Comparison of ENCODE assay signal across 11 mouse cellular contexts in the genomic region with DNA sequence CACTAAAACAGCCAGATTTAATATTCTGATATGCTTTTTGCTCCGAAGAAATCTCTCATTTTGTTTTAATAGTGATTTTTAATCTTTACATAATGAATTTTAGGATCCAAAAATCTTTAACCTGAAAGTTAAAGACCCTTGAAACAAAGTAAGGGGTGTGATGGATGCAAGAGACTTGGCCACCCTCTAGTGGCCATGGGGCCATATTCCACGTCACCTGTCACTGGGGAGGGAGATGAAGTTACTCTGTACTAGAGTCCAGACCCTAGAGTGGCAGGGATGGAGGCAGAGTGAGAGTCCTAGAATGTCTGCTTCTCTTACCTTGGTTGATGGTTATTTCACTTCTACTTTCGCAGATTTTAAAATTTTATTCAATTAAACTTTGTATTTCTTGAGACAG.
DNase-seq lines count a peak whose midpoint lies in the region; ATAC-seq and TF ChIP-seq lines count a peak whose summit lies in the region.
"Had no signal": no experiment of that assay in that cellular context is flagged by ENCODE, and none has a peak within 500 bp of the region (broad histone marks: within the 10 kb centered on the region; RNA-seq: fewer than 3 reads in every experiment).

No protein-coding gene starts in this region.

- 76% methylated on average over 3 of the region's 3 CpGs for WGBS in liver, postnatal 0 days (ENCODE audit: insufficient replicate concordance)
- WGBS in liver, embryonic 11.5 days = 88% methylated on average over 3 of the region's 3 CpGs
- WGBS in hindbrain, embryonic 10.5 days = 87% methylated on average over 3 of the region's 3 CpGs

- peak; percentile 31 for DNase-seq in gastrocnemius, adult 2 months
- DNase-seq in gastrocnemius, adult 8-10 months (ENCODE audit: low spot score in 2 of 2) = no peak
- DNase-seq in liver, postnatal 0 days = no peak
- DNase-seq in liver, embryonic 11.5 days (ENCODE audit: low spot score) = no peak
- peak; percentile 18 for DNase-seq in T-cell, adult 2 months (ENCODE audit: low spot score)
- DNase-seq in thymus, postnatal 0 days (ENCODE audit: low spot score) = peak; percentile 32
- DNase-seq in spleen, postnatal 4 days (ENCODE audit: low spot score in 2 of 2) = no peak
- DNase-seq in hindbrain, embryonic 10.5 days (ENCODE audit: low spot score) = no peak
- DNase-seq: spleen, adult 18-20 months had no signal

- no peak for TF ChIP-seq EP300 in liver, postnatal 0 days (IDR thresholded peaks at IDR 0.05; ENCODE audit: low read depth)

- H3K9me3 ChIP-seq in liver, postnatal 0 days (ENCODE audit: low read length) = no peaks in the 10 kb centered on the region
- H3K9me3 ChIP-seq in liver, embryonic 11.5 days (ENCODE audit: control insufficient read depth, low read length) = no peaks in the 10 kb centered on the region
- H3K9me3 ChIP-seq in hindbrain, embryonic 10.5 days = no peaks in the 10 kb centered on the region
- H3K9me3 ChIP-seq: neural tube, embryonic 12.5 days had no signal

- H3K4me1 ChIP-seq in liver, postnatal 0 days (ENCODE audit: insufficient read depth) = no peaks in the 10 kb centered on the region
- H3K4me1 ChIP-seq in liver, embryonic 11.5 days (replicated peaks; ENCODE audit: control insufficient read depth, insufficient read depth, low read length) = peaks cover 13% of the 10 kb centered on the region
- H3K4me1 ChIP-seq in hindbrain, embryonic 10.5 days (replicated peaks) = peaks cover 2% of the 10 kb centered on the region; the same call in 1 of the 2 replicates

- H3K4me3 ChIP-seq in gastrocnemius, adult 2 months = no peak overlapping the region
- no peak overlapping the region for H3K4me3 ChIP-seq in liver, postnatal 0 days (ENCODE audit: low read depth, low read length)
- H3K4me3 ChIP-seq in liver, embryonic 11.5 days (ENCODE audit: low read depth, low read length) = no peak overlapping the region
- H3K4me3 ChIP-seq in hindbrain, embryonic 10.5 days = no peak overlapping the region
- H3K4me3 ChIP-seq: neural tube, embryonic 12.5 days had no signal

- H3K27ac ChIP-seq in gastrocnemius, adult 2 months = no peak overlapping the region
- no peak overlapping the region for H3K27ac ChIP-seq in liver, postnatal 0 days (ENCODE audit: low read depth)
- no peak overlapping the region for H3K27ac ChIP-seq in liver, embryonic 11.5 days (ENCODE audit: low read depth, low read length)
- no peak overlapping the region for H3K27ac ChIP-seq in hindbrain, embryonic 10.5 days
- H3K27ac ChIP-seq: macrophage; neural tube, embryonic 12.5 days had no signal

- H3K36me3 ChIP-seq in liver, postnatal 0 days (replicated peaks; ENCODE audit: insufficient read depth, low read length) = no peaks in the 10 kb centered on the region
- no peaks in the 10 kb centered on the region; the same call in 1 of the 2 replicates for H3K36me3 ChIP-seq in liver, embryonic 11.5 days (ENCODE audit: control insufficient read depth, insufficient read depth, low read length)
- H3K36me3 ChIP-seq in hindbrain, embryonic 10.5 days = peaks cover 9% of the 10 kb centered on the region
- H3K36me3 ChIP-seq: neural tube, embryonic 12.5 days had no signal

- H3K27me3 ChIP-seq in liver, postnatal 0 days (ENCODE audit: insufficient read depth, low read length) = no peaks in the 10 kb centered on the region
- no peaks in the 10 kb centered on the region for H3K27me3 ChIP-seq in liver, embryonic 11.5 days (replicated peaks; ENCODE audit: control insufficient read depth, insufficient read depth, low read length)
- H3K27me3 ChIP-seq in hindbrain, embryonic 10.5 days (ENCODE audit: insufficient read depth, poor library complexity, severe bottlenecking) = no peaks in the 10 kb centered on the region
- H3K27me3 ChIP-seq: neural tube, embryonic 12.5 days had no signal

- no peak overlapping the region for H3K9ac ChIP-seq in liver, postnatal 0 days (replicated peaks)
- H3K9ac ChIP-seq in liver, embryonic 11.5 days (ENCODE audit: low read depth, low read length) = no peak overlapping the region
- H3K9ac ChIP-seq: neural tube, embryonic 12.5 days had no signal

- peak; percentile 77 for TF ChIP-seq CTCF in gastrocnemius, adult 2 months (IDR thresholded peaks at IDR 0.05)
- TF ChIP-seq CTCF in liver, postnatal 0 days (IDR thresholded peaks at IDR 0.05; ENCODE audit: low read depth) = peak; percentile 69

- intact Hi-C loops in gastrocnemius, adult 2 months (cut with DNase I) = loop anchor here (2.0 to 10.0 kb wide), 2 partner anchors 131 to 211 kb away; no protein-coding TSS in a partner anchor

- no peak for ATAC-seq in liver, postnatal 0 days
- ATAC-seq in liver, embryonic 11.5 days (replicated peaks; ENCODE audit: low FRiP score) = no peak

- no peak overlapping the region for H3K4me2 ChIP-seq in liver, postnatal 0 days (ENCODE audit: low read depth, low read length)
- no peak overlapping the region for H3K4me2 ChIP-seq in liver, embryonic 11.5 days
- H3K4me2 ChIP-seq: neural tube, embryonic 12.5 days had no signal

Comparison
In these comparisons a context has a peak if more than half of its experiments do, and no peak if none do; other contexts are left out.
1. DNase-seq: peak in gastrocnemius, adult 2 months (single experiment), T-cell, adult 2 months (single experiment) and thymus, postnatal 0 days (single experiment); none in gastrocnemius, adult 8-10 months (0 of 2), liver, postnatal 0 days (single experiment), liver, embryonic 11.5 days (single experiment), spleen, postnatal 4 days (0 of 2) and hindbrain, embryonic 10.5 days (single experiment).